Mouse (Mus musculus) kidney, adult 2 months (tissue): Measurements from ENCODE around the gene Rnf32. TPM values are rescaled to one million over a fixed set of nuclear protein-coding genes. Genes with fewer than 3 reads are reported as not detected.

Experiments
- DNase-seq: peaks from one replicate; pipeline ENCODE4 v3.0.0; 2021
- H3K27ac ChIP-seq: fragments of 200-500 bp; 2 replicates; pipeline ENCODE4 v1.5.1; 2012; ENCODE audit warnings: low read depth, low read length, control low read depth, inconsistent platforms; ENCODE audit not compliant: insufficient read depth
- H3K27me3 ChIP-seq: fragments of 200-500 bp; replicated peaks from 2 replicates; pipeline ENCODE4 v1.6.1; 2012; ENCODE audit warnings: mild to moderate bottlenecking, moderate library complexity, low read length, inconsistent platforms; ENCODE audit not compliant: control insufficient read depth, insufficient read depth
- H3K36me3 ChIP-seq: fragments of 200-500 bp; 2 replicates; pipeline ENCODE4 v1.6.1; 2012; ENCODE audit warnings: mild to moderate bottlenecking, moderate library complexity, low read length, inconsistent platforms; ENCODE audit not compliant: control insufficient read depth, insufficient read depth
- H3K4me1 ChIP-seq: fragments of 200-500 bp; 2 replicates; pipeline ENCODE4 v1.6.1; 2011; ENCODE audit warnings: low read length; ENCODE audit not compliant: control insufficient read depth, insufficient read depth
- H3K4me3 ChIP-seq: fragments of 200-500 bp; 2 replicates; pipeline ENCODE4 v1.5.1; 2011; ENCODE audit warnings: mild to moderate bottlenecking, low read depth, low read length, control low read depth; ENCODE audit not compliant: insufficient read depth
- CTCF ChIP-seq: fragments of 200-500 bp; conservative IDR thresholded peaks from 2 replicates; pipeline ENCODE4 v1.5.1; 2011; ENCODE audit warnings: low read depth, mild to moderate bottlenecking, control low read depth, low read length, moderate library complexity, mixed read lengths; ENCODE audit not compliant: insufficient read depth, insufficient read length
- POLR2A ChIP-seq: fragments of 200-500 bp; IDR thresholded peaks from one replicate; pipeline ENCODE4 v1.6.1; 2011; ENCODE audit warnings: low read depth, low read length, control low read depth
- WGBS: fragments of 180-500 bp; shearing (Covaris S2); methylation state at CpG from one replicate; pipeline ENCODE4 v1.1.7; 2018; 5-methylcytosine and 5-hydroxymethylcytosine counted together
- polyA plus RNA-seq: library from polyadenylated mRNA; depleted of rRNA; stranded (reverse); fragments of >200 nt; gene quantifications from 2 replicates; pipeline ENCODE4 v1.2.3, GENCODE M21; 2012; rRNA removed

Rnf32 gene
- 1.5 and 2.2 TPM in 2 replicates for polyA plus RNA-seq

GRCm38 (mm10) chr5:29195570-29196263, at the start of gene Rnf32:
Gene Rnf32, plus strand, starts transcription at chr5:29195992.
- H3K36me3 ChIP-seq = no peaks in the 10 kb centered on the region
- H3K4me1 ChIP-seq = peaks cover 2% of the 10 kb centered on the region; the same call in 1 of the 2 replicates
- no peak for TF ChIP-seq CTCF
- no peaks in the 10 kb centered on the region for H3K27me3 ChIP-seq
- H3K4me3 ChIP-seq = peak within 1 kb of the TSS; percentile 77
- no peak within 1 kb of the TSS for H3K27ac ChIP-seq
- DNase-seq = peak; percentile 81
- under 1% methylated on average over 62 of the region's 70 CpGs for WGBS

- Histone ChIP-seq H3K4me3 (no peak overlapping the region), H3K36me3 (no peaks in the 10 kb centered on the region), H3K27me3 (no peaks in the 10 kb centered on the region), H3K4me1 (no peaks in the 10 kb centered on the region), H3K27ac (no peak overlapping the region)
- no peak for DNase-seq
- 37% methylated on average over 4 of the region's 4 CpGs for WGBS
- TF ChIP-seq CTCF (no peak), POLR2A (no peak)
These were observed 45.6 kb upstream of the Rnf32 start for GRCm38 (mm10) chr5:29150146-29150545.

GRCm38 (mm10) chr5:29159849-29160248, 35.9 kb upstream of the Rnf32 start:
- H3K4me3 ChIP-seq = no peak overlapping the region
- WGBS = 34% methylated on average over 1 of the region's 1 CpGs
- DNase-seq = no peak
- no peak overlapping the region for H3K27ac ChIP-seq
- no peaks in the 10 kb centered on the region for H3K27me3 ChIP-seq
- no peaks in the 10 kb centered on the region for H3K4me1 ChIP-seq
- TF ChIP-seq POLR2A = no peak
- no peak for TF ChIP-seq CTCF
- H3K36me3 ChIP-seq = no peaks in the 10 kb centered on the region

- Histone ChIP-seq H3K4me3 (no peak overlapping the region), H3K27me3 (no peaks in the 10 kb centered on the region), H3K27ac (no peak overlapping the region), H3K36me3 (no peaks in the 10 kb centered on the region), H3K4me1 (peaks cover 5% of the 10 kb centered on the region; the same call in 1 of the 2 replicates)
- WGBS = 95% methylated on average over 2 of the region's 2 CpGs
- no peak for DNase-seq
- TF ChIP-seq CTCF (no peak), POLR2A (no peak)
These were observed 28.8 kb upstream of the Rnf32 start for GRCm38 (mm10) chr5:29166947-29167346.

GRCm38 (mm10) chr5:29170193-29170592, 25.6 kb upstream of the Rnf32 start:
- 29% methylated on average over 6 of the region's 6 CpGs for WGBS
- H3K4me3 ChIP-seq = no peak overlapping the region
- peak; percentile 73 for DNase-seq
- H3K27me3 ChIP-seq = no peaks in the 10 kb centered on the region
- no peak overlapping the region for H3K27ac ChIP-seq
- no peaks in the 10 kb centered on the region for H3K36me3 ChIP-seq
- peaks cover 5% of the 10 kb centered on the region; the same call in 1 of the 2 replicates for H3K4me1 ChIP-seq
- TF ChIP-seq POLR2A = no peak
- no peak for TF ChIP-seq CTCF

- Histone ChIP-seq H3K36me3 (no peaks in the 10 kb centered on the region), H3K27me3 (no peaks in the 10 kb centered on the region), H3K4me3 (no peak overlapping the region), H3K4me1 (peaks cover 5% of the 10 kb centered on the region; the same call in 1 of the 2 replicates), H3K27ac (no peak overlapping the region)
- TF ChIP-seq CTCF (no peak), POLR2A (no peak)
- DNase-seq = no peak
These were observed 24.6 kb upstream of the Rnf32 start for GRCm38 (mm10) chr5:29171165-29171564.

- DNase-seq = no peak
- Histone ChIP-seq H3K27ac (no peak overlapping the region), H3K36me3 (no peaks in the 10 kb centered on the region), H3K4me1 (no peaks in the 10 kb centered on the region), H3K4me3 (no peak overlapping the region), H3K27me3 (no peaks in the 10 kb centered on the region)
- 72% methylated on average over 5 of the region's 5 CpGs for WGBS
- TF ChIP-seq POLR2A (no peak), CTCF (no peak)
These were observed 9.0 kb upstream of the Rnf32 start for GRCm38 (mm10) chr5:29186798-29187197.
